Mouse (Mus musculus) heart, embryonic 16.5 days (tissue): Measurements from ENCODE around the gene Foxn3. TPM values are rescaled to one million over a fixed set of nuclear protein-coding genes. Genes with fewer than 3 reads are reported as not detected.

Experiments
- ATAC-seq: fragments of 200-750 bp; cut with Nextera tagmentation; replicated peaks from 2 replicates; pipeline ENCODE4 v1.8.0; 2017; ENCODE audit warnings: moderate number of reproducible peaks; ENCODE audit not compliant: insufficient read depth, low FRiP score; ENCODE audit errors: extremely low read depth
- H3K27ac ChIP-seq: fragments of 300-500 bp; sonication (generic); 2 replicates; pipeline ENCODE4 v1.5.1; 2014; ENCODE audit warnings: mild to moderate bottlenecking, low read length, control low read depth, moderate library complexity
- H3K27me3 ChIP-seq: fragments of 300-500 bp; sonication (generic); 2 replicates; pipeline ENCODE4 v1.6.1; 2014; ENCODE audit warnings: low read length, mixed read lengths; ENCODE audit not compliant: control insufficient read depth, insufficient read depth
- H3K36me3 ChIP-seq: fragments of 300-500 bp; sonication (generic); 2 replicates; pipeline ENCODE4 v1.6.1; 2014; ENCODE audit not compliant: control insufficient read depth, insufficient read depth
- H3K4me1 ChIP-seq: fragments of 300-500 bp; sonication (generic); 2 replicates; pipeline ENCODE4 v1.6.1; 2014; ENCODE audit warnings: low read length, mixed read lengths; ENCODE audit not compliant: control insufficient read depth, insufficient read depth
- H3K4me2 ChIP-seq: fragments of 300-500 bp; sonication (generic); 2 replicates; pipeline ENCODE4 v1.6.1; 2014; ENCODE audit warnings: low read depth, mild to moderate bottlenecking, control low read depth, low read length
- H3K4me3 ChIP-seq: fragments of 300-500 bp; sonication (generic); 2 replicates; pipeline ENCODE4 v1.5.1; 2014; ENCODE audit warnings: mild to moderate bottlenecking, control low read depth, low read length
- H3K9ac ChIP-seq: fragments of 300-500 bp; sonication (generic); 2 replicates; pipeline ENCODE4 v1.6.1; 2014; ENCODE audit warnings: low read length, control low read depth
- H3K9me3 ChIP-seq: fragments of 300-500 bp; sonication (generic); replicated peaks from 2 replicates; pipeline ENCODE4 v1.6.1; 2016; ENCODE audit warnings: low read length; ENCODE audit not compliant: control insufficient read depth
- WGBS: fragments of 180-500 bp; shearing (Covaris S2); extraction: QIAGEN DNeasy Blood & Tissue Kit; methylation state at CpG from one replicate; pipeline ENCODE4 v1.1.7; 2014; 5-methylcytosine and 5-hydroxymethylcytosine counted together
- polyA plus RNA-seq: library from polyadenylated mRNA; unstranded; fragments of >200 nt; fragmentation: Nextera tagmentation; extraction: Ambion mirVana; gene quantifications from 2 replicates; pipeline ENCODE4 v1.2.1, GENCODE M21; 2015

The Foxn3 gene
- polyA plus RNA-seq, 1 experiment from 2014 or later = 52.1 TPM

DNA sequence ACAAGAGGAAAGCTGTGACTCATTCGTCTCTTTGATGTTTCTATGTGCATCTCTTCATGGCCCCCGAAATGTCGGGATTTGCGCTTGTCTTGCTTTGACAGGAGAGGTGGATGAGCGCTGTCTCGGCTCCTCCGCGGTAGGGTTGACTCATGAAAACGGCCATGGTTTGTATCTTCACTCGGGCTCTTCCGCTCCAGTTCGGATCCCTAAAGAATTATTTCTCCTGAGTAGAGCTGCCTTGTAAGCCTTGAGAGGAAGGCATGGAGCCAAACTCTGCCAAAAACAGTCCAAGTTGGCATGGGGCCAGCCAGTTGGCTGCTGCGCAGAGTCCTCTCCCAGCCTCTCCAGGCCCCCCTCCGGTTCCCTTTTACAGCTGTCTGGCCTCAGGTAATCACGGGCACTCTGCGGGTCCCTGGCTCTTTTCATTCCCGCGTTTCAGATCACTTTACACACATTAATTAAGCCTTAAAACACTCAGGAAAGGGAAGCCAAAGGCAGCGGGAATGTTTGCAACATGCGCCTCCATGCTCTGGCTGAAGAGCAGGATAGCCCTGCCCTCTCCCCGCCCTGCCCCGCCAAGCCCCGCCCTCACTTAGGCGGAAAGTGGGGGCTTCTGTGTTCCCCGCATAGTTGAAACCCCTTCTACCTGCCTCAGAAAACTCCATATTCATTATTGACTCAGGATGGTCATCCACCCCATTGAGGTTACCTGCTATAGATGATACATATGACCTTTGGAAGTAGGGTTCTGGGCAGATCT is 7.0 kb upstream of the Foxn3 start:
- Histone ChIP-seq H3K27ac (no peak overlapping the region), H3K4me1 (peaks cover 5% of the 10 kb centered on the region; the same call in 1 of the 2 replicates), H3K4me2 (peak overlapping the region; percentile 57), H3K4me3 (peak overlapping the region; percentile 9), H3K27me3 (no peaks in the 10 kb centered on the region), H3K36me3 (no peaks in the 10 kb centered on the region), H3K9ac (no peak overlapping the region), H3K9me3 (no peaks in the 10 kb centered on the region)
- ATAC-seq = 0 out of 2 replicates have a peak, but pooled peaks have one; percentile 71
- 51% methylated on average over 25 of the region's 25 CpGs for WGBS

DNA sequence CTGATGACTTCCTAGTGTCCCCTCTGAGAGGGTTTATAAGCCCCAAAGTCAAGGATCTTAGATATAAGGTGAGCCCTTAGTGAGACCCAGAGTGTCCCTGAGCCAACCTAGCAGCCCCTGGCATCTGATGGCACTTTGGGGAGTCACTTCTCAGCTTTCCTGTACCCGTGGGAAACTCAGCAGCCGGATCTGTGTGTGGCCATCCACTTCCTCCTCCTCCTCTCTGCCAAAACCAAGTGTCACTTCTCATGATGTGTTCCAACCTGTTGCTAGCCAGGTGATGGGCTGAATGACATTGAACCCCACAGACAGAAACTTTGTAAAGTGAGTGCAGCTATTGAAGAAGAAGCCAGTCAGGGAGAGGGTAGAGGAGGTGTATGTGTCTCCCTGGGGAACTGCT is 2.2 kb upstream of the Foxn3 start:
- ATAC-seq = no peak
- WGBS = 67% methylated on average over 2 of the region's 2 CpGs
- H3K4me2 ChIP-seq = no peak overlapping the region
- no peak overlapping the region for H3K4me3 ChIP-seq
- H3K9ac ChIP-seq = no peak overlapping the region
- H3K36me3 ChIP-seq = no peaks in the 10 kb centered on the region
- no peak overlapping the region for H3K27ac ChIP-seq
- peaks cover 27% of the 10 kb centered on the region for H3K4me1 ChIP-seq
- no peaks in the 10 kb centered on the region for H3K9me3 ChIP-seq
- no peaks in the 10 kb centered on the region for H3K27me3 ChIP-seq

DNA sequence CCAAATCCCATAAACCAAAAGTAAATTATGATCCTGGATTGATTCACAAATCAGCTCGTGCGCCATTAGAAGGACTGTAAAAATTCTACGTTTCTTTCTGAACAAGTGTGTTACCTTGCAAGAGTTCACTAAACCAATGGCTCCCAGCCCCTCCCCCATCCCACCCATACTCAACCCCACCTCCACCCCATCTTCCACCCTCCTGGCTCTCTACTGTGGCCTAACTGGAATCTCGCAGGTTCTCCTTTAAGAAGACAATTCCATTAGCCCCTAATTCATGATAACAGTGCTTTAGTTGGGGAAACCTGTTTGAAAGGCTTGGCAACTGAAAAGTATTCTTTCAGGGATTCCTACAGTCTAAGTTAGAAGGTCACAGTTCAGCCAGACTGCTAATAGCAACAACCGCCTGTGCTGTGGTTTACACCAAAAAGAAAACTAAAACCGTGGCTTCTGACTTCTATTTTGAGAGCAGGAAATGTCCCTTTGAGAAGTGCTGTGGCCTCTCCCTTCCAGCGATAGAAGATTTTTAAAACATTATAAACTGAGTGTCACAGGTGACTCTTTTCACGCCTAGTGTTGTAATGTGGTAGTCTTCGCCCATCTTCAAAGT is 1.0 kb upstream of the Foxn3 start:
- Histone ChIP-seq H3K9ac (no peak overlapping the region), H3K4me3 (no peak overlapping the region; the same call in 1 of the 2 replicates), H3K27ac (peak overlapping the region; percentile 23; the same call in 1 of the 2 replicates), H3K4me1 (peaks cover 28% of the 10 kb centered on the region), H3K4me2 (peak overlapping the region; percentile 84), H3K27me3 (no peaks in the 10 kb centered on the region), H3K36me3 (no peaks in the 10 kb centered on the region), H3K9me3 (no peaks in the 10 kb centered on the region)
- no peak for ATAC-seq
- WGBS = 34% methylated on average over 9 of the region's 9 CpGs

GRCm38 (mm10) chr12:99562867-99563189 is 554 bp downstream of the Foxn3 start:
- no peaks in the 10 kb centered on the region for H3K27me3 ChIP-seq
- 0% methylated on average over 10 of the region's 10 CpGs for WGBS
- peaks cover 39% of the 10 kb centered on the region for H3K4me1 ChIP-seq
- peak overlapping the region; percentile 96 for H3K9ac ChIP-seq
- H3K9me3 ChIP-seq = no peaks in the 10 kb centered on the region
- H3K4me2 ChIP-seq = peak overlapping the region; percentile 84
- ATAC-seq = no peak
- H3K27ac ChIP-seq = peak overlapping the region; percentile 89
- H3K36me3 ChIP-seq = no peaks in the 10 kb centered on the region
- H3K4me3 ChIP-seq = peak overlapping the region; percentile 90

- Histone ChIP-seq H3K4me2 (peak overlapping the region; percentile 84), H3K4me1 (peaks cover 42% of the 10 kb centered on the region), H3K36me3 (no peaks in the 10 kb centered on the region), H3K9ac (peak overlapping the region; percentile 96), H3K4me3 (peak overlapping the region; percentile 90), H3K27ac (peak overlapping the region; percentile 89), H3K9me3 (no peaks in the 10 kb centered on the region), H3K27me3 (no peaks in the 10 kb centered on the region)
- ATAC-seq = 0 out of 2 replicates have a peak, but pooled peaks have one; percentile 17
- under 1% methylated on average over 24 of the region's 24 CpGs for WGBS
These were observed 1.1 kb downstream of the Foxn3 start for GRCm38 (mm10) chr12:99562073-99562866.

DNA sequence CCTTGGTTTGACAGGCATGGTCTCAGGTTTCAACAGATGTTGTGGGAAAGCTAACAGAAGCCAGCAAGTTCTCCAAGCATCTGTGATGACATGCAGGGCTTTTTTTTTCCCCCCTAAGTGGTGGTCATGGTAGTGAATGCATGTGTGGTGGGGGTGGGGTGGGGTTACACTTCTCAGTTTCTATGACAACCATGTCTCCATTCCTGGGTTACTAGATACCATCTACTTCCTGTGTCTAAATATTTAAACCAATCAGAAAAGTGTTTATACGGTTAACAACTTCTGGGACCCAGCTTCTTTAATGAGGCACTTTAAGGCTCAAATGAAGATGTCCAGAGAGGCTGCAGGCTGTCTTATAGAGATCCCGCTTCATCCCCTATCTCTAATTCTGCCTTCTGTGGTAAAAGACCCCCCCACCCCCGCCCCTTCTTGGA is 2.0 kb downstream of the Foxn3 start:
- ATAC-seq = no peak

GRCm38 (mm10) chr12:99560701-99561332 is 2.6 kb downstream of the Foxn3 start:
- Histone ChIP-seq H3K9me3 (no peaks in the 10 kb centered on the region), H3K36me3 (0 out of 2 replicates have a peak, but pooled peaks cover 2% of the 10 kb centered on the region), H3K27me3 (no peaks in the 10 kb centered on the region), H3K27ac (peak overlapping the region; percentile 54), H3K4me1 (peaks cover 42% of the 10 kb centered on the region), H3K9ac (0 out of 2 replicates have a peak overlapping the region, but pooled peaks have one; percentile 0), H3K4me2 (peak overlapping the region; percentile 84), H3K4me3 (no peak overlapping the region)
- WGBS = 46% methylated on average over 11 of the region's 11 CpGs
- no peak for ATAC-seq

More for the DNA sequence above, 2.0 kb downstream of the Foxn3 start:
- Histone ChIP-seq H3K4me2 (peak overlapping the region; percentile 84), H3K9ac (peak overlapping the region; percentile 96), H3K4me3 (peak overlapping the region; percentile 90), H3K27ac (peak overlapping the region; percentile 54), H3K9me3 (no peaks in the 10 kb centered on the region), H3K36me3 (no peaks in the 10 kb centered on the region), H3K27me3 (no peaks in the 10 kb centered on the region), H3K4me1 (peaks cover 42% of the 10 kb centered on the region)
- 35% methylated on average over 3 of the region's 3 CpGs for WGBS

- 0 out of 2 replicates have a peak, but pooled peaks cover 2% of the 10 kb centered on the region for H3K36me3 ChIP-seq
- no peak overlapping the region for H3K4me3 ChIP-seq
- peaks cover 38% of the 10 kb centered on the region for H3K4me1 ChIP-seq
- no peaks in the 10 kb centered on the region for H3K9me3 ChIP-seq
- H3K27ac ChIP-seq = peak overlapping the region; percentile 47; the same call in 1 of the 2 replicates
- no peaks in the 10 kb centered on the region for H3K27me3 ChIP-seq
- no peak overlapping the region for H3K9ac ChIP-seq
- 50% methylated on average over 11 of the region's 11 CpGs for WGBS
- peak overlapping the region; percentile 3; the same call in 1 of the 2 replicates for H3K4me2 ChIP-seq
- no peak for ATAC-seq
These were observed 3.9 kb downstream of the Foxn3 start for GRCm38 (mm10) chr12:99559483-99559882.
